Comparison of ENCODE assay signal across 17 mouse cellular contexts in genomic region chr11:82523200-82523802, GRCm38 (mm10).
A peak's percentile ranks its signal among the peaks of the same experiment; 100 is the strongest.
DNase-seq lines count a peak whose midpoint lies in the region; ATAC-seq and TF ChIP-seq lines count a peak whose summit lies in the region.
"Had no signal": no experiment of that assay in that cellular context is flagged by ENCODE, and none has a peak within 500 bp of the region (broad histone marks: within the 10 kb centered on the region; RNA-seq: fewer than 3 reads in every experiment).

No protein-coding gene starts in this region.

- no peak for DNase-seq in forebrain, postnatal 0 days
- DNase-seq in hindbrain, embryonic 10.5 days (ENCODE audit: low spot score), result no peak
- DNase-seq in R1 (ENCODE audit: low read depth, low spot score), result peak; percentile 8
- no peak for DNase-seq in hindbrain, embryonic 14.5 days (ENCODE audit: low spot score)
- DNase-seq in cerebellum, adult 11-12 months, result no peak
- DNase-seq in stomach, postnatal 0 days (ENCODE audit: low spot score), result no peak
- DNase-seq: adrenal gland, postnatal 10 days; cerebellum, adult 8-10 months; kidney, adult 18-20 months; lung, postnatal 4 days; thymus, postnatal 25 days had no signal

- ATAC-seq in forebrain, embryonic 12.5 days (ENCODE audit: low FRiP score), result 0 out of 2 replicates have a peak, but pooled peaks have one; percentile 65
- no peak for ATAC-seq in forebrain, postnatal 0 days
- no peak for ATAC-seq in hindbrain, embryonic 16.5 days
- no peak for ATAC-seq in hindbrain, embryonic 14.5 days (ENCODE audit: low FRiP score)
- ATAC-seq in stomach, postnatal 0 days (ENCODE audit: low FRiP score, low TSS enrichment), result no peak

- H3K27me3 ChIP-seq in forebrain, embryonic 12.5 days, result no peaks in the 10 kb centered on the region
- H3K27me3 ChIP-seq in forebrain, postnatal 0 days (ENCODE audit: insufficient read depth, low read length), result no peaks in the 10 kb centered on the region
- H3K27me3 ChIP-seq in hindbrain, embryonic 10.5 days (ENCODE audit: insufficient read depth, poor library complexity, severe bottlenecking), result peaks cover 14% of the 10 kb centered on the region; the same call in 1 of the 2 replicates
- H3K27me3 ChIP-seq in hindbrain, embryonic 16.5 days (replicated peaks; ENCODE audit: control insufficient read depth, insufficient read depth, low read length), result no peaks in the 10 kb centered on the region
- H3K27me3 ChIP-seq in hindbrain, embryonic 14.5 days (ENCODE audit: control insufficient read depth, insufficient read depth, low read length), result no peaks in the 10 kb centered on the region
- no peaks in the 10 kb centered on the region for H3K27me3 ChIP-seq in stomach, postnatal 0 days (ENCODE audit: control insufficient read depth, insufficient read depth, low read length)

- 12% methylated on average over 4 of the region's 4 CpGs for WGBS in forebrain, embryonic 12.5 days
- WGBS in forebrain, postnatal 0 days, result 14% methylated on average over 4 of the region's 4 CpGs
- 36% methylated on average over 4 of the region's 4 CpGs for WGBS in hindbrain, embryonic 10.5 days
- 22% methylated on average over 4 of the region's 4 CpGs for WGBS in hindbrain, embryonic 16.5 days
- 9% methylated on average over 4 of the region's 4 CpGs for WGBS in hindbrain, embryonic 14.5 days
- 35% methylated on average over 4 of the region's 4 CpGs for WGBS in stomach, postnatal 0 days

- no peak overlapping the region for H3K4me3 ChIP-seq in forebrain, embryonic 12.5 days (replicated peaks)
- H3K4me3 ChIP-seq in forebrain, postnatal 0 days (ENCODE audit: low read depth, low read length), result no peak overlapping the region
- no peak overlapping the region for H3K4me3 ChIP-seq in hindbrain, embryonic 10.5 days
- no peak overlapping the region for H3K4me3 ChIP-seq in hindbrain, embryonic 16.5 days (ENCODE audit: low read length)
- no peak overlapping the region for H3K4me3 ChIP-seq in hindbrain, embryonic 14.5 days (replicated peaks; ENCODE audit: low read length)
- H3K4me3 ChIP-seq in stomach, postnatal 0 days (ENCODE audit: low read depth, low read length), result no peak overlapping the region
- H3K4me3 ChIP-seq: layer of hippocampus, adult 2 months; lung, embryonic 15.5 days had no signal

- H3K27ac ChIP-seq in forebrain, embryonic 12.5 days, result peak overlapping the region; percentile 70
- no peak overlapping the region for H3K27ac ChIP-seq in forebrain, postnatal 0 days (ENCODE audit: low read depth, low read length)
- 0 out of 2 replicates have a peak overlapping the region, but pooled peaks have one; percentile 23 for H3K27ac ChIP-seq in hindbrain, embryonic 10.5 days
- H3K27ac ChIP-seq in hindbrain, embryonic 16.5 days (ENCODE audit: low read depth, low read length), result no peak overlapping the region
- peak overlapping the region; percentile 14; the same call in 1 of the 2 replicates for H3K27ac ChIP-seq in hindbrain, embryonic 14.5 days
- no peak overlapping the region for H3K27ac ChIP-seq in stomach, postnatal 0 days (replicated peaks)
- H3K27ac ChIP-seq: kidney, postnatal 0 days; layer of hippocampus, adult 2 months; liver, embryonic 14.5 days; lung, embryonic 15.5 days had no signal

- no peak for TF ChIP-seq EP300 in stomach, postnatal 0 days (optimal IDR thresholded peaks at IDR 0.05)

- no peak overlapping the region for H3K9ac ChIP-seq in forebrain, embryonic 12.5 days
- H3K9ac ChIP-seq in forebrain, postnatal 0 days, result no peak overlapping the region
- no peak overlapping the region for H3K9ac ChIP-seq in hindbrain, embryonic 16.5 days (ENCODE audit: low read depth, low read length)
- H3K9ac ChIP-seq in hindbrain, embryonic 14.5 days, result no peak overlapping the region
- H3K9ac ChIP-seq in stomach, postnatal 0 days (ENCODE audit: low read length), result no peak overlapping the region
- H3K9ac ChIP-seq: liver, embryonic 14.5 days; lung, embryonic 15.5 days had no signal

- H3K4me1 ChIP-seq in forebrain, embryonic 12.5 days, result peaks cover 27% of the 10 kb centered on the region
- peaks cover 12% of the 10 kb centered on the region for H3K4me1 ChIP-seq in forebrain, postnatal 0 days (ENCODE audit: insufficient read depth)
- H3K4me1 ChIP-seq in hindbrain, embryonic 10.5 days (replicated peaks), result peaks cover 38% of the 10 kb centered on the region
- H3K4me1 ChIP-seq in hindbrain, embryonic 16.5 days (ENCODE audit: control insufficient read depth, insufficient read depth, low read depth, low read length), result peaks cover 12% of the 10 kb centered on the region
- H3K4me1 ChIP-seq in hindbrain, embryonic 14.5 days (replicated peaks; ENCODE audit: control insufficient read depth, insufficient read depth, low read length), result peaks cover 23% of the 10 kb centered on the region
- H3K4me1 ChIP-seq in stomach, postnatal 0 days (replicated peaks; ENCODE audit: control insufficient read depth, insufficient read depth), result no peaks in the 10 kb centered on the region
- H3K4me1 ChIP-seq: lung, embryonic 15.5 days had no signal

- H3K9me3 ChIP-seq in forebrain, embryonic 12.5 days, result no peaks in the 10 kb centered on the region
- H3K9me3 ChIP-seq in forebrain, postnatal 0 days (ENCODE audit: low read length), result no peaks in the 10 kb centered on the region
- H3K9me3 ChIP-seq in hindbrain, embryonic 10.5 days, result no peaks in the 10 kb centered on the region
- H3K9me3 ChIP-seq in hindbrain, embryonic 16.5 days (ENCODE audit: control insufficient read depth, low read length), result no peaks in the 10 kb centered on the region
- no peaks in the 10 kb centered on the region for H3K9me3 ChIP-seq in hindbrain, embryonic 14.5 days (ENCODE audit: control insufficient read depth, low read length)
- H3K9me3 ChIP-seq in stomach, postnatal 0 days (ENCODE audit: control insufficient read depth, low read length), result no peaks in the 10 kb centered on the region
- H3K9me3 ChIP-seq: lung, embryonic 15.5 days had no signal

- H3K4me2 ChIP-seq in forebrain, embryonic 12.5 days, result no peak overlapping the region
- no peak overlapping the region for H3K4me2 ChIP-seq in forebrain, postnatal 0 days (ENCODE audit: low read depth)
- H3K4me2 ChIP-seq in hindbrain, embryonic 16.5 days (ENCODE audit: low read length), result no peak overlapping the region
- no peak overlapping the region for H3K4me2 ChIP-seq in hindbrain, embryonic 14.5 days (replicated peaks)
- no peak overlapping the region for H3K4me2 ChIP-seq in stomach, postnatal 0 days (replicated peaks; ENCODE audit: low read depth)
- H3K4me2 ChIP-seq: lung, embryonic 15.5 days had no signal

- TF ChIP-seq CTCF in forebrain, postnatal 0 days (IDR thresholded peaks at IDR 0.05; ENCODE audit: low read depth), result no peak
- no peak for TF ChIP-seq CTCF in stomach, postnatal 0 days (IDR thresholded peaks at IDR 0.05; ENCODE audit: low read depth)

- H3K36me3 ChIP-seq in forebrain, embryonic 12.5 days (replicated peaks), result no peaks in the 10 kb centered on the region
- H3K36me3 ChIP-seq in forebrain, postnatal 0 days (ENCODE audit: insufficient read depth), result no peaks in the 10 kb centered on the region
- H3K36me3 ChIP-seq in hindbrain, embryonic 10.5 days, result no peaks in the 10 kb centered on the region
- H3K36me3 ChIP-seq in hindbrain, embryonic 16.5 days (ENCODE audit: control insufficient read depth, insufficient read depth, low read length), result no peaks in the 10 kb centered on the region
- no peaks in the 10 kb centered on the region for H3K36me3 ChIP-seq in hindbrain, embryonic 14.5 days (replicated peaks; ENCODE audit: control insufficient read depth, insufficient read depth)
- H3K36me3 ChIP-seq in stomach, postnatal 0 days (ENCODE audit: control insufficient read depth, insufficient read depth, low read length), result no peaks in the 10 kb centered on the region
- H3K36me3 ChIP-seq: lung, embryonic 15.5 days had no signal

Comparison
In these comparisons a context has a peak if more than half of its experiments do, and no peak if none do; other contexts are left out.
1. H3K27ac ChIP-seq: peak in forebrain, embryonic 12.5 days (single experiment), hindbrain, embryonic 10.5 days (single experiment) and hindbrain, embryonic 14.5 days (single experiment); none in forebrain, postnatal 0 days (single experiment), hindbrain, embryonic 16.5 days (single experiment) and stomach, postnatal 0 days (single experiment).